9 mouse cellular contexts compared by ENCODE assay signal in the genomic region with DNA sequence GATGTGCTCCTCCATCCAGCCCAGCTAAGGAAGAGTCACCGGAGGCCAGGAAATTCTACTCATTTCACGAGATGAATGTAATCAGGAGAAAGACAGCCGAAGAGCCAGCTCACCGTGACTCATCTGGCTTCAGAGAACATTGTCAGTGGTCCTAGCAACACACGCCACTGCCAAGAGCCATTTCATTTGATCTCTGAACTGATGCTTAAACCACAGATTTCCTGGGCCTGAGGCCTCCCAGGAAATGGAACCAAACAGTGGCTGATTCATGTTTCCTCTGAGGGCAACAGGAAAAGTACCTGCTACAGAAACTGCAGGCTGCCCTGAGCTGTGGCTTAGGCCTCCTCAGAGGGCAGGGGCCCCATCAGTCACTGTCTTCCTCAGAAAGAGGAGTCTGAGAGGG. TPM values are rescaled to one million over a fixed set of nuclear protein-coding genes. Genes with fewer than 3 reads are reported as not detected.
DNase-seq lines count a peak whose midpoint lies in the region; ATAC-seq lines count a peak whose summit lies in the region.
"Had no signal": no experiment of that assay in that cellular context is flagged by ENCODE, and none has a peak within 500 bp of the region (broad histone marks: within the 10 kb centered on the region; RNA-seq: fewer than 3 reads in every experiment).

No protein-coding gene starts in this region.

- peak; percentile 33 for DNase-seq in urinary bladder, postnatal 25 days (ENCODE audit: low spot score)
- no peak for DNase-seq in urinary bladder, postnatal 4 days (ENCODE audit: low spot score in 2 of 2)
- peak; percentile 85 for DNase-seq in adrenal gland, adult 2 months
- DNase-seq in induced T-regulatory cell, adult 2 months (ENCODE audit: low read depth), result peak; percentile 83
- peak; percentile 46 for DNase-seq in thymus, postnatal 4 days
- no peak for DNase-seq in frontal cortex, postnatal 36 days (ENCODE audit: low spot score in 2 of 2)
- no peak for DNase-seq in cerebellum, adult 18-20 months

- no peak for ATAC-seq in megakaryocyte-erythroid progenitor cell, adult 5-6 weeks (replicated peaks; ENCODE audit: low FRiP score, low TSS enrichment, poor library complexity, severe bottlenecking)
- ATAC-seq: liver, embryonic 12.5 days had no signal

RNA-seq across cellular contexts. Expression of a gene that starts 24.7 kb away (rescaled TPM):
- 10 to 100 TPM; 25.8 to 40.7 TPM for total RNA-seq in adrenal gland, adult 2 months (2021)
- 7.0 and 7.9 TPM in 2 replicates for polyA plus RNA-seq in adrenal gland, adult 2 months (2012; rRNA removed)
- total RNA-seq in megakaryocyte-erythroid progenitor cell, adult 5-6 weeks (2014; fragmentation: Nextera tagmentation), result 34.3 and 45.5 TPM in 2 replicates
- 28.6 and 31.1 TPM in 2 replicates for total RNA-seq in megakaryocyte-erythroid progenitor cell, adult 5-6 weeks (2017)

Comparison
In these comparisons a context has a peak if more than half of its experiments do, and no peak if none do; other contexts are left out.
1. DNase-seq: peak in urinary bladder, postnatal 25 days (single experiment), adrenal gland, adult 2 months (single experiment), induced T-regulatory cell, adult 2 months (single experiment) and thymus, postnatal 4 days (single experiment); none in urinary bladder, postnatal 4 days (0 of 2), frontal cortex, postnatal 36 days (0 of 2) and cerebellum, adult 18-20 months (0 of 2).